Mouse (Mus musculus) kidney, postnatal 10 days (tissue): ENCODE data around the gene Tuba1b.

Experiments
- DNase-seq: peaks from one replicate; pipeline ENCODE4 v3.0.0; 2021; ENCODE audit warnings: mixed read lengths

Gene Tuba1b

GRCm38 (mm10) chr15:98886667-98887387, 47.5 kb downstream of the Tuba1b start:
- DNase-seq, result no peak

- no peak for DNase-seq
These were observed 50.3 kb downstream of the Tuba1b start for GRCm38 (mm10) chr15:98884106-98884505.

GRCm38 (mm10) chr15:98883661-98884060, 50.7 kb downstream of the Tuba1b start:
- DNase-seq, result no peak

DNA sequence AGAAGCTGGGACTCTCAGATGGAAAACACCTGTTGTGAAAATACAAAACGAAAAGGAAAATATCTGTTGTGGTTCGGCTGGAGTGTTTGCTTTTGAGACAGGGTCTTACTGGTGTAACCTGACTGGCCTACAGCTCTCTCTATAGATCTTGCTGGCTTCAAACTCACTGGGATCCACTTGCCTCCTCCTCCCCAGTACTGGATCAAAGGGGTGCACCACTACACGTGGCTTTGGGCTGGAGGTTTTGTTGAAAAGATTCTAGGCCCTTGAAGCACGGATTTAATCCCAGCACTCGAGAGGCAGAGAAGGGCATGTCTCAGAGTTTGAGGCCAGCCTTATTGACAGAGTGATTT, 52.7 kb downstream of the Tuba1b start:
- DNase-seq, result no peak
